Mouse (Mus musculus) kidney, postnatal 14 days (tissue): ENCODE measurements around the gene Fbxl18.

Experiments
- DNase-seq: peaks from one replicate; pipeline ENCODE4 v3.0.0; 2022; ENCODE audit warnings: mixed read lengths

The Fbxl18 gene

GRCm38 (mm10) chr5:142822286-142823095 lies 72.7 kb downstream of the Fbxl18 start:
- DNase-seq, result peak; percentile 75

DNA sequence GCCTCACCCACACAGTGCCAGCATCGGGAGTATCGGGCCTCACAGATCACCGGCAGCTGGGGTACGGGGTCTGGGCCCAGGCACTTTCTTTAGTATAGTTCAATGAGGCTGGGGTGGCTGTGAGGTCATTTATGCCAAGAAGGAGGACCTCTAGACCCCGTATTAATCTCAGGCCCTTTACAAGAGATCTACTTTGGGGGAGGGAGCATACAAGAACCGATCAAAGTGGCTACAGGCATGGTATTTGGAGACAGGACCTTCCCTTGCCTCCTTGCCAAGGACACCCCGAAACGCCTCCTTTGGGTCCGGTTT lies 73.3 kb downstream of the Fbxl18 start:
- DNase-seq, result no peak

GRCm38 (mm10) chr5:142821266-142821973 lies 73.8 kb downstream of the Fbxl18 start:
- DNase-seq, result peak; percentile 96

DNA sequence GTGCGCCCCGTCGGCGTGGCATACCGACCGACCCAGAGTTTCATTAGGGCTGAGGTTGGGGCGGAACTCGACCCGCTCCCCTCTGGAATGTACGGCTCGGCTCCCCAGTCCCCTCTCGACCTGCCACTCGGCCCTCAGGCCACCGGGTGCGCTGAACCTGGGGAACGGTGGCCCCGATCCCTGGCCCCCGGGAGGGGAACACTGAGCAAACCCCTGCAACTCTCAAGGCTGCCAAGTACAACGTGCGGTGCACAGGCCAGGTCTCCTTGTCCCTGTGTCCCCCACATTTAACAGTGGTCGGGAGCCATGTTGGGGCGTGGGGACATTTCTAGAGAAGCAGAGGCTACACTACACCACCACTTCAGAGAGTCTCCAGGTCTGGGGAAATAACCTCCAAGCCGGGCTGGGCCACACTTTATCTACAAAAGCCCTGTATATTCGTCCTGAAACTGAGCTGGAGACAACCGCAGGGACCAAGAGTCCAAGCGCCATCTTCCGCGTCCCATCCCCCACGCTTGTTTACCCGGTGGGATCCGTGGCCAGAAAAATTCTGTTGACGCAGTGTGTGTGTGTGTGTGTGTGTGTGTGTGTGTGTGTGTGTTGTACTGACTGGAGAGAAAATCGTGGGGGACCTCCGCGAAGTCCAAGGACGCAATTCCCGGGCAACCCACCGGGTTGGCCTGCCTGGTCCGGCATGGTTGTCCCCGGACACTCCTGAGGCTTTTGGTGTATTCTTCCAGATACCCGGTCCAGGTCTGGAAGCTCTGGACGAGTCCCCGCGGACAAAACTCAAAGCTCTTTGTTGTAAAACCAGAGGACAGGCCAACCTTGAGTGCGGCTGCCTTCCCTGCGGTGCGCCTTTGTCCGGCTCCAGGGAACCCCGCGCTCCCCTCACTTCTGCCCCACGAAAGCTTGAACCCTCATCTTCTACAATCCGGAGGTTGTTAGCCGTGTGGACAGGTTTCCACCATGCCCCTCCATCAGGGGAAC lies 74.7 kb downstream of the Fbxl18 start:
- peak; percentile 82 for DNase-seq

DNA sequence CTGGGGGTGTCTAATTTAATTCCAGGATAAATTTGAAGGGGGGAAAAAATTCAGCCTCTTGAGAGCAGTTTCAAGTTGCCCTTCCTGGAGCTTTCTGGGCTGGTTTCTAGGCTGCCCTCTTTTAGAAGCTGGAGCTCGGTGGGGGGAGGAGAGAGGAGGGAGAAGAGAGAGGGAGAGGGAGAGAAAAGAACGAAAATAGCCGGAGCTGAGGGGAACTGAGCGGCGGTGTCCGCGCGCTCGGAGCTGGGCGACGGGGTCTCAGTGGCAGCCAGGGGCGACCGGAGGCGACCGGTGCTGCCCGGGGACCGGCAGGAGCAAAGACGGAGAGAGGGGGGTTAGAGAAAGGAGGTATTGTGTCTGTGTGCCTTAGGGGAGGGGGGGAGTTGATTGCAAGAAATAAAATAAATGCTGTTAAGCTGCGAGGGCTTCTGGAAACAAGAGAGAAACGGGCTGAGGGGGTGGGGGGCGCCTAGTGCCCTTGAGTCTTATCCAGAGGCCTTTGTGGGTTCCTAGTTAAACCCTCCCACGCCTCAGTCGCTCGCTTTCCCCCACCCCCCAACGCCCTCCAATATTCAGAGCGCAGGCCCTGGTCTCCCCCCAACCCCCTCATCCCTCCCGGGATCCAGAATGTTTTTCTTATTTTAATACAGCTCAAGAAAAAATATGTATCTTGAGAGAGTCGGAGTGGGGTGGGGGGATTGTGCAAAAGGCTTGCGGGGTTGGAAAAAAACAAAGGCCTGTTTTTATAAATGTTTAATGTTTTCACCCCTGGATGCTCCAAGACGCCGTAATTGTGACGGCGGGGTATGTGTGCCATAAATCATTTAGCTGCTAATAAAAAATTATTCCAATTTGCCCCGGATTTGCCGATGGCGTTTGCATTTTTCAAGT lies 75.6 kb downstream of the Fbxl18 start:
- DNase-seq, result peak; percentile 73

GRCm38 (mm10) chr5:142818435-142819360 lies 76.5 kb downstream of the Fbxl18 start:
- peak; percentile 93 for DNase-seq

GRCm38 (mm10) chr5:142817524-142818434 lies 77.4 kb downstream of the Fbxl18 start, which contains the start of gene Tnrc18:
Tnrc18 (minus strand) TSS chr5:142817662.
- DNase-seq, result peak; percentile 100
